Mouse (Mus musculus) lung, adult 18-20 months (tissue): Measurements from ENCODE around the gene Nhlh2.
A peak's percentile ranks its signal among the peaks of the same experiment; 100 is the strongest.

Experiments used
- DNase-seq, 2 experiments: peaks; one replicate each; pipeline ENCODE4 v3.0.0; 2022; ENCODE audit warnings: mixed read lengths in 2 of 2

The Nhlh2 gene

GRCm38 (mm10) chr3:102027880-102028279 is 18.0 kb downstream of the Nhlh2 start:
- DNase-seq, result peak in 1 of 2 experiments; percentile 20

GRCm38 (mm10) chr3:102037806-102038205 is 27.9 kb downstream of the Nhlh2 start:
- no peak for DNase-seq

- DNase-seq, result no peak
Measured at GRCm38 (mm10) chr3:102038608-102039007, 28.7 kb downstream of the Nhlh2 start.

GRCm38 (mm10) chr3:102041632-102042031 is 31.8 kb downstream of the Nhlh2 start:
- DNase-seq, result no peak

- peak in 1 of 2 experiments; percentile 16 for DNase-seq
Measured at GRCm38 (mm10) chr3:102045071-102045470, 35.2 kb downstream of the Nhlh2 start.

- no peak for DNase-seq
Measured at GRCm38 (mm10) chr3:102047532-102047931, 37.7 kb downstream of the Nhlh2 start.

- no peak for DNase-seq
Measured at GRCm38 (mm10) chr3:102049207-102050104, 39.6 kb downstream of the Nhlh2 start.

- DNase-seq, result no peak
Measured at GRCm38 (mm10) chr3:102052036-102052435, 42.2 kb downstream of the Nhlh2 start.

GRCm38 (mm10) chr3:102053293-102053692 is 43.4 kb downstream of the Nhlh2 start:
- no peak for DNase-seq

GRCm38 (mm10) chr3:102055878-102056277 is 46.0 kb downstream of the Nhlh2 start:
- no peak for DNase-seq

- no peak for DNase-seq
Measured at GRCm38 (mm10) chr3:102060065-102060464, 50.2 kb downstream of the Nhlh2 start.

- peak; percentile 56 to 69 for DNase-seq
Measured at GRCm38 (mm10) chr3:102061923-102062670, 52.2 kb downstream of the Nhlh2 start.

GRCm38 (mm10) chr3:102062671-102063010 is 52.8 kb downstream of the Nhlh2 start:
- DNase-seq, result no peak

GRCm38 (mm10) chr3:102063273-102064120 is 53.6 kb downstream of the Nhlh2 start:
- no peak for DNase-seq

GRCm38 (mm10) chr3:102064566-102064965 is 54.7 kb downstream of the Nhlh2 start:
- no peak for DNase-seq
